Mouse (Mus musculus): Measurements from ENCODE around the gene Syt2. TPM values are rescaled to one million over a fixed set of nuclear protein-coding genes. Genes with fewer than 3 reads are reported as not detected.
A peak's percentile ranks its signal among the peaks of the same experiment; 100 is the strongest.

Gene Syt2
- polyA plus RNA-seq, 1 experiment from 2014 or later: 1.2 TPM

- no peaks in the 10 kb centered on the region for H3K9me3 ChIP-seq
- H3K9ac ChIP-seq: no peak overlapping the region
- no peak overlapping the region for H3K27ac ChIP-seq
- no peaks in the 10 kb centered on the region for H3K36me3 ChIP-seq (replicated peaks)
- 49% methylated on average over 7 of the region's 7 CpGs for WGBS
- no peaks in the 10 kb centered on the region; the same call in 1 of the 2 replicates for H3K4me1 ChIP-seq
- H3K27me3 ChIP-seq: no peaks in the 10 kb centered on the region
- no peak overlapping the region for H3K4me2 ChIP-seq
- ATAC-seq (ENCODE audit: low FRiP score): no peak
- H3K4me3 ChIP-seq (replicated peaks): no peak overlapping the region
Measured at GRCm38 (mm10) chr1:134788096-134788495, 141.6 kb downstream of the Syt2 start.

GRCm38 (mm10) chr1:134790716-134791439 lies 144.4 kb downstream of the Syt2 start:
- no peaks in the 10 kb centered on the region for H3K9me3 ChIP-seq
- no peak for ATAC-seq (ENCODE audit: low FRiP score)
- no peak overlapping the region for H3K4me3 ChIP-seq (replicated peaks)
- H3K4me2 ChIP-seq: no peak overlapping the region
- WGBS: 93% methylated on average over 2 of the region's 2 CpGs
- no peak overlapping the region for H3K9ac ChIP-seq
- H3K27me3 ChIP-seq: no peaks in the 10 kb centered on the region
- no peaks in the 10 kb centered on the region; the same call in 1 of the 2 replicates for H3K4me1 ChIP-seq
- H3K36me3 ChIP-seq (replicated peaks): no peaks in the 10 kb centered on the region
- no peak overlapping the region for H3K27ac ChIP-seq

GRCm38 (mm10) chr1:134791456-134791855 lies 145.0 kb downstream of the Syt2 start:
- Histone ChIP-seq H3K27ac (no peak overlapping the region), H3K4me2 (no peak overlapping the region), H3K4me1 (no peaks in the 10 kb centered on the region; the same call in 1 of the 2 replicates), H3K36me3 (replicated peaks) (no peaks in the 10 kb centered on the region), H3K9ac (no peak overlapping the region), H3K27me3 (no peaks in the 10 kb centered on the region), H3K9me3 (no peaks in the 10 kb centered on the region), H3K4me3 (replicated peaks) (no peak overlapping the region)
- no peak for ATAC-seq (ENCODE audit: low FRiP score)

- ATAC-seq (ENCODE audit: low FRiP score): no peak
- H3K4me2 ChIP-seq: no peak overlapping the region
- H3K27me3 ChIP-seq: no peaks in the 10 kb centered on the region
- no peak overlapping the region for H3K27ac ChIP-seq
- H3K9ac ChIP-seq: no peak overlapping the region
- H3K9me3 ChIP-seq: 0 out of 2 replicates have a peak, but pooled peaks cover 5% of the 10 kb centered on the region
- WGBS: 84% methylated on average over 1 of the region's 1 CpGs
- H3K4me1 ChIP-seq: no peaks in the 10 kb centered on the region
- peaks cover 8% of the 10 kb centered on the region for H3K36me3 ChIP-seq (replicated peaks)
- no peak overlapping the region for H3K4me3 ChIP-seq (replicated peaks)
Measured at GRCm38 (mm10) chr1:134796076-134796475, 149.6 kb downstream of the Syt2 start.

GRCm38 (mm10) chr1:134796536-134796935 lies 150.1 kb downstream of the Syt2 start:
- Histone ChIP-seq H3K27ac (0 out of 2 replicates have a peak overlapping the region, but pooled peaks have one; percentile 25), H3K27me3 (no peaks in the 10 kb centered on the region), H3K9ac (no peak overlapping the region), H3K4me2 (no peak overlapping the region), H3K9me3 (0 out of 2 replicates have a peak, but pooled peaks cover 5% of the 10 kb centered on the region), H3K4me3 (replicated peaks) (no peak overlapping the region), H3K36me3 (replicated peaks) (peaks cover 8% of the 10 kb centered on the region), H3K4me1 (no peaks in the 10 kb centered on the region)
- no peak for ATAC-seq (ENCODE audit: low FRiP score)
- 81% methylated on average over 3 of the region's 3 CpGs for WGBS

GRCm38 (mm10) chr1:134801758-134802157 lies 155.3 kb downstream of the Syt2 start:
- no peak overlapping the region for H3K4me2 ChIP-seq
- no peak overlapping the region for H3K27ac ChIP-seq
- ATAC-seq (ENCODE audit: low FRiP score): no peak
- H3K4me3 ChIP-seq (replicated peaks): no peak overlapping the region
- no peaks in the 10 kb centered on the region for H3K27me3 ChIP-seq
- no peak overlapping the region for H3K9ac ChIP-seq
- peaks cover 26% of the 10 kb centered on the region for H3K4me1 ChIP-seq
- H3K36me3 ChIP-seq (replicated peaks): peaks cover 8% of the 10 kb centered on the region
- 94% methylated on average over 7 of the region's 7 CpGs for WGBS
- H3K9me3 ChIP-seq: 0 out of 2 replicates have a peak, but pooled peaks cover 5% of the 10 kb centered on the region

- Histone ChIP-seq H3K36me3 (replicated peaks) (peaks cover 8% of the 10 kb centered on the region), H3K4me2 (0 out of 2 replicates have a peak overlapping the region, but pooled peaks have one; percentile 10), H3K9ac (0 out of 2 replicates have a peak overlapping the region, but pooled peaks have one; percentile 26), H3K27me3 (no peaks in the 10 kb centered on the region), H3K9me3 (0 out of 2 replicates have a peak, but pooled peaks cover 5% of the 10 kb centered on the region), H3K4me3 (replicated peaks) (no peak overlapping the region), H3K27ac (peak overlapping the region; percentile 1; the same call in 1 of the 2 replicates), H3K4me1 (peaks cover 26% of the 10 kb centered on the region)
- 65% methylated on average over 16 of the region's 16 CpGs for WGBS
- no peak for ATAC-seq (ENCODE audit: low FRiP score)
Measured at GRCm38 (mm10) chr1:134803286-134804117, 157.0 kb downstream of the Syt2 start.

- Histone ChIP-seq H3K36me3 (replicated peaks) (peaks cover 4% of the 10 kb centered on the region), H3K9ac (no peak overlapping the region), H3K27ac (0 out of 2 replicates have a peak overlapping the region, but pooled peaks have one; percentile 1), H3K4me3 (replicated peaks) (no peak overlapping the region), H3K27me3 (no peaks in the 10 kb centered on the region), H3K4me2 (no peak overlapping the region), H3K9me3 (0 out of 2 replicates have a peak, but pooled peaks cover 3% of the 10 kb centered on the region), H3K4me1 (peaks cover 26% of the 10 kb centered on the region)
- ATAC-seq (ENCODE audit: low FRiP score): no peak
- 38% methylated on average over 5 of the region's 5 CpGs for WGBS
Measured at GRCm38 (mm10) chr1:134804373-134804772, 157.9 kb downstream of the Syt2 start.

GRCm38 (mm10) chr1:134805471-134805870 lies 159.0 kb downstream of the Syt2 start:
- Histone ChIP-seq H3K36me3 (replicated peaks) (no peaks in the 10 kb centered on the region), H3K27me3 (no peaks in the 10 kb centered on the region), H3K27ac (no peak overlapping the region), H3K4me3 (replicated peaks) (no peak overlapping the region), H3K9me3 (no peaks in the 10 kb centered on the region), H3K4me1 (peaks cover 26% of the 10 kb centered on the region), H3K4me2 (no peak overlapping the region), H3K9ac (no peak overlapping the region)
- 67% methylated on average over 9 of the region's 9 CpGs for WGBS
- ATAC-seq (ENCODE audit: low FRiP score): no peak

Small RNA genes lying within 50 kb of the gene (microRNA-seq; reads per million reads assigned to microRNA genes)
- not detected for gene Gm22232

Other genes with a start within 250 kb of the Syt2 start
- gene Cyb5r1, start 241.1 kb upstream of the Syt2 start, polyA plus RNA-seq (2016; fragmentation: Nextera tagmentation; extraction: Ambion mirVana): 19.2 and 21.5 TPM in 2 replicates
- gene Adipor1, start 231.3 kb upstream of the Syt2 start, polyA plus RNA-seq (2016; fragmentation: Nextera tagmentation; extraction: Ambion mirVana): 61.1 and 65.1 TPM in 2 replicates
- 33.2 and 34.1 TPM in 2 replicates for gene Klhl12, start 191.1 kb upstream of the Syt2 start, polyA plus RNA-seq (2016; fragmentation: Nextera tagmentation; extraction: Ambion mirVana)
- 41.6 and 41.7 TPM in 2 replicates for gene Rabif, start 152.0 kb upstream of the Syt2 start, polyA plus RNA-seq (2016; fragmentation: Nextera tagmentation; extraction: Ambion mirVana)
- not detected in 2 replicates for gene Mgat4e, start 97.0 kb upstream of the Syt2 start, polyA plus RNA-seq (2016; fragmentation: Nextera tagmentation; extraction: Ambion mirVana)
- gene Kdm5b, start 86.5 kb upstream of the Syt2 start, polyA plus RNA-seq (2016; fragmentation: Nextera tagmentation; extraction: Ambion mirVana): 98.2 and 103 TPM in 2 replicates

Measured in forebrain, embryonic 12.5 days (tissue).